Mouse (Mus musculus) right cerebral cortex, adult 18-20 months (tissue): ENCODE measurements at regions not wholly inside any gene's neighbourhood (a gene's known extent, or its start where the extent isn't known, plus 50 kb on each side); places are given as distances from the start of the nearest gene placed in this dataset.

Experiments used
- DNase-seq: peaks from one replicate; pipeline ENCODE4 v3.0.0; 2022; ENCODE audit warnings: mixed read lengths

- DNase-seq: no peak
Measured at GRCm38 (mm10) chr10:95124476-95124875, 179.8 kb upstream of the Plxnc1 start.

- DNase-seq: no peak
Measured at GRCm38 (mm10) chr10:95120007-95120406, 175.4 kb upstream of the Plxnc1 start.

- no peak for DNase-seq
Measured at GRCm38 (mm10) chr10:95118786-95119351, 174.2 kb upstream of the Plxnc1 start.

- DNase-seq: no peak
Measured at GRCm38 (mm10) chr10:95117731-95118212, 173.1 kb upstream of the Plxnc1 start.

- no peak for DNase-seq
Measured at GRCm38 (mm10) chr10:95117041-95117730, 172.6 kb upstream of the Plxnc1 start.

GRCm38 (mm10) chr10:95116579-95117011 is 172.0 kb upstream of the Plxnc1 start:
- no peak for DNase-seq

- no peak for DNase-seq
Measured at GRCm38 (mm10) chr10:95112837-95113388, 168.3 kb upstream of the Plxnc1 start.

GRCm38 (mm10) chr10:95112231-95112774 is 167.7 kb upstream of the Plxnc1 start:
- no peak for DNase-seq

GRCm38 (mm10) chr10:95110786-95111185 is 166.2 kb upstream of the Plxnc1 start:
- no peak for DNase-seq

GRCm38 (mm10) chr10:95109576-95109975 is 164.9 kb upstream of the Plxnc1 start:
- no peak for DNase-seq

GRCm38 (mm10) chr10:95107532-95108251 is 163.1 kb upstream of the Plxnc1 start:
- no peak for DNase-seq

- peak; percentile 12 for DNase-seq
Measured at GRCm38 (mm10) chr10:95103808-95104207, 159.2 kb upstream of the Plxnc1 start.

- no peak for DNase-seq
Measured at GRCm38 (mm10) chr10:95102981-95103380, 158.3 kb upstream of the Plxnc1 start.

- no peak for DNase-seq
Measured at GRCm38 (mm10) chr10:95099906-95100305, 155.3 kb upstream of the Plxnc1 start.

GRCm38 (mm10) chr10:95095847-95096246 is 151.2 kb upstream of the Plxnc1 start:
- DNase-seq: no peak

GRCm38 (mm10) chr10:95094771-95095170 is 150.1 kb upstream of the Plxnc1 start:
- no peak for DNase-seq

GRCm38 (mm10) chr10:95093266-95093665 is 148.6 kb upstream of the Plxnc1 start:
- DNase-seq: no peak

- DNase-seq: no peak
Measured at GRCm38 (mm10) chr10:95091086-95091485, 146.5 kb upstream of the Plxnc1 start.

GRCm38 (mm10) chr10:95090641-95091040 is 146.0 kb upstream of the Plxnc1 start:
- DNase-seq: no peak

GRCm38 (mm10) chr10:95090035-95090434 is 145.4 kb upstream of the Plxnc1 start:
- DNase-seq: no peak

GRCm38 (mm10) chr10:95087864-95088570 is 143.4 kb upstream of the Plxnc1 start:
- DNase-seq: peak; percentile 75

- no peak for DNase-seq
Measured at GRCm38 (mm10) chr10:95086755-95087154, 142.1 kb upstream of the Plxnc1 start.
